Mouse (Mus musculus) thymus, adult 18-20 months (tissue): Measurements from ENCODE around the gene Acoxl.

ENCODE experiments used
- DNase-seq, 2 experiments: peaks; one replicate each; pipeline ENCODE4 v3.0.0; 2022; ENCODE audit warnings: mixed read lengths in 2 of 2

Acoxl gene

DNA sequence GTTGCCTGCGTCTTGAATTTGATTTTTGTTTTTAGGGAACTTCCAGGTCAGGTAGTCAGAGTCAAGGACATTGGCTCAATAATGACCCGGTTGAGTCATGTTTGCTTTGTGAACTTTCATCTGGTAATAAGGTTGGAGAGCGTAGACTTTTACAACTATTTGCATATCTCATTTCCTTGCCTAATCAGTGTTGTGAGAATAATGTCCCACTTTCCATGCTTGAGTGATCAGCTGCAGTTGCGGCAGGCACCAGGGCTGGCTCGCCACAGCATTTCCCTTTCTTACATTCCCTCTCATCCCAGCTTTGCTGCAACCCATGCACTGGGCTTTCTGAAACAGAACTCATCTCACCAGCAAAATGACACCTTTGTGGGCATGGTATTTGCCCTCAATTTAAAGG lies 59.0 kb downstream of the Acoxl start:
- no peak for DNase-seq

GRCm38 (mm10) chr2:127904918-127905317 lies 66.2 kb downstream of the Acoxl start:
- DNase-seq: no peak

DNA sequence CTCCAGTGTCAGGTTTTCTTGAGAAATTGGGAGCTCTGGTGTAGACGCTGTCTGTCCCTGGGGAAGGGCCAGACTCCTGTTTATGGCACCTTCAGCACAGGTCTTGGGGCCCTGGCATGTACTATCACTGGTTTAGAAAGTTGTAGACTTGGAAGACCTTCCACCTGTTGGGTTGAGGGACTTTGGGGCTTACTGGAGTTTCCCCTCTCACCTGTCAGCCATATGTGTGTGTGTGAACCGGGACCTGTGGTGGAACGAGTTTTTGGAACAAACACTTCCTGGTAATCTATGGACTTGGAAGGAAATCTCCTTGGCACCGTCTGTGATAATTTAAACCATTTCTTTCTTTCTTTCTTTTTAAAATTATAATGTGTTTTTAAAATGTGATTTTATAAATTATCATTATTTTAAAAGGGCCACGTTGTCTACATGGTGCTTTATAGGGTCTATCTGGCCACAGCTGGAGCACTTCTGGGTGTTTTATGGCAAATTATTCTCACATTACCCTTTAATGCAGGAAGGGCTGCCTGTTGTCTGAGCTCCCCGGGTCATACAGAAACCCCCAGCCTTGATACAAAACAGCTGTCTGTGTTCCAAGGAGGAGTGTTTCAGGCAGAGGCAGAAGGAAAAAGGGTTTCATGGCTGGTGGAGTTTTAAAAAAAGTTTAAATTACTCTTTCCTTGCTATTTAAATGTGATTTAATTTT lies 68.5 kb downstream of the Acoxl start:
- DNase-seq: no peak

- no peak for DNase-seq
These were observed 69.0 kb downstream of the Acoxl start for GRCm38 (mm10) chr2:127907679-127908042.

- no peak for DNase-seq
These were observed 70.2 kb downstream of the Acoxl start for GRCm38 (mm10) chr2:127908881-127909280.

GRCm38 (mm10) chr2:127909790-127910189 lies 71.1 kb downstream of the Acoxl start:
- DNase-seq: no peak

GRCm38 (mm10) chr2:127911579-127911978 lies 72.9 kb downstream of the Acoxl start:
- DNase-seq: no peak

DNA sequence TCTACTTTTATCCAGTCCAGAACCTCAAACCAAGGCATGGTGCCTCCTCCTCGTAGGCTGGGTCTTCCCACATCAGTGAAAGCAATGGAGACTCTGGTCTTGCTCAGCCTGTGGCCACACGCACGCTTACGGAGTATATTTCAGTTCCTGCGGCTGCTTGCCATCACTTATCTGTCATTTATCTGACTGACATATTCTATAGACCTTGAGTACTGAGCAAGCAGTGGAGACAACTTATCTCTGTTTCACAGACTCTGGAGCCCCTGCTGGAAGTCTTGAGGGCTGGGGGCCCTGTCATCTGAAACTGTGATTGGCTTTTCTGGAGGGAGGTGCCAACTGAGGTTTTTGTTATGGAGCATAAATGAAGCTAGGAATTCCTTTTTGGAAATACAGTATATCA lies 75.4 kb downstream of the Acoxl start:
- no peak for DNase-seq

GRCm38 (mm10) chr2:127916804-127917410 lies 78.2 kb downstream of the Acoxl start:
- DNase-seq: peak; percentile 24 to 69

DNA sequence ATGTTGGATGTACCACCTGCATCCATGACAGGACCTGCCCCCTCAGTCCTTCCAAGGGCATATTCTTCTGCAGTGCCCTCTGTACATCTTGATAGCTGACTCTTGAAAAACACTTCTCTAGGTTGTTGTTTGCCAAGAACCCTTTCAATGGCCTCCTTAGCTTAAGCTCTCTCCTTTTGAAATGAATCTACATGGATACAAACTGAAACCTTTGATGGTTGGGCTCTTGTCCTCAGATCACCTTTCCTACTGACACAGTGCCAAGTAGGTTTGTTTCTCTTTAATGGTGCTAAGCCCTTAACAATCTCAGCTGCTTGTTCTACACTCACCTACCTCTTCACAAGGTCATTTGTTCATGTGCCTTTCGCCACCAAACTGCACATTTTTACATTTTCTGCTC lies 81.1 kb downstream of the Acoxl start:
- no peak for DNase-seq

GRCm38 (mm10) chr2:127922036-127922901 lies 83.6 kb downstream of the Acoxl start:
- DNase-seq: peak; percentile 19 to 50

DNA sequence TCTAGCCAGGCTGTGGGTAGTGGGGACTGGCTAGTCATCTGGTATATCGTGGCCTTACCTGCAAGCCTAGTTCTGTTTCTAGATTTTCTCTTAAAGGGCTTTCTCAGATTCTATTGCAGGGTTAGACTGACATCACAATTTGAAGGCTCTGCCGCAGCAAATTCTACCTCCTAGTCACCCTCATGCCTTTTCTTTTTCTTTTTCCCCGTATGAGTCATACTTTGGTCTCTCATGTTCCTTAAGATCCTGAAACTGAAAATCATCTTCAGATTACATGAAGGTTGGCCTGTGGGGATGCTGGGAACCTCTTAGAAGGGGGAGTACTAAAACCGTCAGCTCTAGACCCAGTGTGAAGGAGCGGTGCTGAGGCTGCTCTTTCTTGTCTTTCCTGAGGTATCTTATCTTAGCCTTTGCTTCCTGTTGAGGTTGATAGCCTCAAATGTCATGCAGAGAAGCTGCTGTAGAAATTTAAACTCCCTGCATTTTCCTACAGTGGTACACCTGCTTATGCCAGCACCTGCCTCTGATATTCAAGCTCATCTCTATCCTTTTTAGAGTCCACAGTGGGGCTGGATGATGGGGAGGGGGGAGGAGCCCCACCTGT lies 84.5 kb downstream of the Acoxl start:
- peak in 1 of 2 experiments; percentile 50 for DNase-seq

- DNase-seq: no peak
These were observed 88.1 kb downstream of the Acoxl start for GRCm38 (mm10) chr2:127926679-127927324.

GRCm38 (mm10) chr2:127927452-127928273 lies 89.0 kb downstream of the Acoxl start:
- peak; percentile 79 to 91 for DNase-seq

DNA sequence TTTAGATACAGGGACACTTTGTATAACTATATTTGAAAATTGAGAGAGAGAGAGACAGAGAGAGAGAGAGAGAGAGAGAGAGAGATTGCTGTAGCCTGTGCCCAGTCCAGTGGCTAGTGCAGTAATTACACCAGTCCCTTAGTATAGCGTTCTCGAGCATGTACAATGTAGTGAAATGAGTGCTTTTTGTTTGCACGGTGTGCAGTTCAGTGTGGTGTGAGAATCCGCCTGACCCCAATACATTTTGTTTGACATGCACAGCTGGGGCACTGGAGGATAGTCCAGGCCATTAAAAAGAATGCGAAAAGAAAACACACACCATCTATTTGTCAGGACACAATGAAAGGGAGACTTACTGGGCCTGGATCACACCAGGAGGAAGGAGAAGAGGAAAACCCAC lies 89.6 kb downstream of the Acoxl start:
- no peak for DNase-seq

DNA sequence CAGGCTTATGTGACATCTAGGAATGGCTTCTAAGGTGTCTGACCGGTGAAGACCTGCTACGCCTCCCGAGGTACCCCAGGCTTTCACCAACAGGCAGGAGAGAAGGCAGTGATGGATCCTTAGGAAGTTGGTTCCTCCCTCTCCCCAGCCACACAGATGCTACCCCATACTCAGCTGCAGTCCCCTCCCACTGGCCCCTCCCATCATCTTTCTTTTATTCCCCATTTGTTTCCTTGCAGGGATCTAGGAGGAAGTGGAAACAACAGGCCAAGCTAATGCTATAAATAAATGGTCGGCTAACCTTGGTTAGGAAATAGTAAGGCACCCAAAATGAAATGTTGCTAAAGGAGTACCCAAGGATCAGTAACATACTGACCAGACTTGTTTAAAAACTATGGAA lies 90.2 kb downstream of the Acoxl start:
- DNase-seq: peak in 1 of 2 experiments; percentile 33

- DNase-seq: no peak
These were observed 91.5 kb downstream of the Acoxl start for GRCm38 (mm10) chr2:127929939-127930715.

GRCm38 (mm10) chr2:127931576-127931975 lies 92.9 kb downstream of the Acoxl start:
- no peak for DNase-seq

DNA sequence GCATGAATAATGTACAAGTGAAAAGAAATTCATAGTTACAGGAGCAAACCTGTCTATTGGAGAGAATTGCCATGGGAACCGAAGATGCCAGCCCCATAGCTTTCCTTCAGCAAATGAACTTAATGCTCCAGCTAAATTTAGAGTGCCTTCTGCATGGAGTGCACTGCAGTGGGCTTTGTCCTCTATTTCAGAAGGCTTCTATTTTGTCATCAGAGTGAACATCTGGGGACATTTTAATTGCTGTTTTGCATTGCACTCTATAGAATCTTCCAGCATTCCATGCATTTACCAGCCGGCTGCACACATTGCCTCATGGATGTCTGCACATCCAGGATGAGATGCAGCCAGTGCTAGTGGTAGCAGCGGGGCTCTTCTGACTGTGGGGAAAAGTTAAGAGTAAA lies 94.9 kb downstream of the Acoxl start:
- no peak for DNase-seq

- DNase-seq: no peak
These were observed 98.4 kb downstream of the Acoxl start for GRCm38 (mm10) chr2:127937079-127937478.

DNA sequence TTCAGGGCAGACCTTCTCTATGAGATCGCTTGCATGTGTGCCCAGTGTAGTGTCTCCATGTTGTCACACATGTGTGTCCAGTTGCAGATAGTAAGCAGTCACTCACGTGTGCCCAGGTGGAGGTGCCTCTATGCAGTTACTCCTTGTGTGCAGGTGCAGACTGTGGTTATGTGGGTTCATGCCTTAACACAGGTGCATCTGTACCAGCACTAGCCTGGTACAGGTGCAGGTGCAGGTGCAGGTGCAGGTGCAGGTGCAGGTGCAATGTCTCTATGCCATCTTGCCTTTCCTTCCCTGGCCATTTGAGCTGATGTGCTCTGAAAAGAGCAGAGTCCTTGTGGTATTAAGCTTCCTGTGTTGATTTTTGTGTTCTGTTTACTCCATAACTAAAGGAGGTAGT lies 100.5 kb downstream of the Acoxl start:
- peak in 1 of 2 experiments; percentile 24 for DNase-seq
